Mouse (Mus musculus) right cerebral cortex, postnatal 10 days (tissue): ENCODE results near the gene Fhit.
A peak's percentile ranks its signal among the peaks of the same experiment; 100 is the strongest.

Source experiments
- DNase-seq, 2 experiments: peaks; one replicate each; pipeline ENCODE4 v3.0.0; 2021; ENCODE audit warnings: low spot score in 2 of 2

The Fhit gene

DNA sequence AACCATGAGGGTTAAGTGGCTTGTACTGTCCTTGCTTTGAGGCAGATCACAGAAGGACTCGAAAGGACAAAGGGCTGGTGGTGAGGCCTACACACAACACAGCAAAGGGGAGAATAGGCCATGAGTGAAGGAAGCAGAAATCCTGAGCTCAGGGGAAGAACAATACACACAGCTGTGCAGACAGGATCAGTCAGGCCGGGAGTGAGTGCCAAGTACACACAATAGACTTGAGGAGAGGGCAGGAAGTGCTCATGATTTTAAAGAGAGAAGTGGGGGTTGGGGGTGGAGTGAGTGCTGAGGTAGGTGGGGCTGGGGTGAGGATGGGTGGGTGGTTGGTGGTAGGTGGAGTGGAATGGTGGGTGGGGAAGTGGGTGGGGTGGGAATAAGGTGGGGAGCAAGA, 635.0 kb downstream of the Fhit start:
- DNase-seq = no peak

DNA sequence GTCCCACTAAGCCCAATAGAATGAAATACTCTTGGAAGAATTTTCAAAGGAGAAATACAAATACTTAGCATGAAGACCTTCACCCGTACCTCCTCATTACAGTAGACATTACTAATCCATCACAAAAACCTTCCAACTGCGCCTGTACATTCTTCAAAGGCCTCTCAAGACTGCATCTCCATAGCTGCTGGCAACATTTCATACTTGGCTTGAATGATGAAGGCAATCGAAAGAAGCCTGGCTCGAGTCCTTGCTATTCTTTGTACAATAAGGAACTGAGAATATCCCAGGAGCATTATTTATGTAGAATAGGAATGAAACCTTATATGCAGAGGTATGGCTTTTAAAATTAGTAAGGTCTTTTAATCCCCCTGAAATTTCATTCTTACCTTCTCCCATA, 636.0 kb downstream of the Fhit start:
- DNase-seq = no peak

DNA sequence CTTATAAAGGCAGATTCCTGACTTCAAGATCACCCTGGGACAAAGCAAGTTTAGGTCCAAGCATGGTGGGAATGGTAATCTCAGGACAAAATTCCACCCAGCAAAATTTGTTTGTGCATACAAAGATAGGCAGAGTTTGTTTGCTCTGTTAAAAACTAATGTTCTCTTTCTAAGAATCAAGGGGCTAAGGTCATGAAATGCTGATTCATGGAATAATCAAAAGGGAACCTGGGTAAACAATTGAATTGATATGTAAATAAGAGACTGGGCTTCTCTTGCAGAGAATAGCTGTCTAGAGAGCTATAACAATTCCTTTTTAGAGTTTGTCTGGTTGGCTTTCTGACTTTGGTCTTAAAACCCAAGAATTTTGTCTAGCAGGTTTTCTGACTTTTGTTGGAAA, 647.8 kb downstream of the Fhit start:
- no peak for DNase-seq

DNA sequence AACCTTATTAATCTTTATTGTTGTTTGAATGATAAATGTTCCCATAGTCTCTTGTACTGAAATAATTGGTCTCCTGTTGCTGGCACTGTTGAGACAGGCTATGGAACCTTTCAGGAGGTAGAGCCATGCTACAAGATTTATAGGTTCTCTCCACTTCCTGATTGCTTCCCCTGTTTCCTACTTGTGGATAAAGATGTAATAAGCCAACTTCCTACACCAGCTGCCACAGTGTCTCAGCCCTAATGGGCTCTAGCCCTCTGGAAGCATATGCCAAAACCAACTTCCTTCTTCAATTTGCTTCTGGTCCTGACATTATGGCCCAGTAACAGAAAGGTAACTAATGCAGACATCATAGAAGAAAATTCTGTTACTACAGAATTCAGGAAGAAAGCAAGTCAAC, 652.6 kb downstream of the Fhit start:
- DNase-seq = no peak

DNA sequence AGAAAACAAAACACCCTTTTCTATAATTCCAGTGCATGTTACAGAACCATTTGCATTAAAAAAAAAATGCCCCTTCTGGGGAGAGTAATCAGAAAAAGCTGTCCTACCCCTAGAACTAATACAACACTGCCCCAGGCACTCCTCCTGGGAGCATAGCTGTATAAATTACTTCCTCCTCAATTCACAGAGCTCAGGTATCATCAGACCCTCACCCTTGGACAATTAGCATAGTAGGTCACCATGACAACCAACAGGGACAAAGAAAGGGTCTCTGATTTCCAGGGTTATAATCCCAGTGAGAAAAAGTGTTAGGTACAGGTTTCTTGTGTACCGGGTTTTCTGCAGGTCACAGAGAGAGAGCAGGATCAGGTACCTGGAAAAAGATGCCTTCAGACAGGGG, 654.3 kb downstream of the Fhit start:
- no peak for DNase-seq

DNA sequence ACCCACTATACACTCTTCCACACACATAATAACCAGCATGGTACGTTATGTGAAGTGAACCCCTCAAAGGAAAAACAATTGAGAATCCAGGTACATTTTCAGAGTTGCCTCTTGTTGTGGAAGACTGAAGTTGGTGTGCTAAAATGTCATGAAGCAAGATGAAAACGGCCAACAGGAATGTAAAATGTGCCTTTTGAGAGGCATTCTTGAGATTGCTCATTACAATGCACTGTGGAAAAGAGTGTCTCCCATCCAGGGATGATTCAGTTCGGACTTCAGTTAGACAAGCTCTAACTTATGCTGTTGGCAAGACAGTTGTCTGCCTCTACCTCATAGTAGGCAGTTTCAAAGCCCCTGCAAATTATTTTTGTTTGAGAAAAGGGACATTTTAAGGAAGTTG, 676.0 kb downstream of the Fhit start:
- DNase-seq = no peak

DNA sequence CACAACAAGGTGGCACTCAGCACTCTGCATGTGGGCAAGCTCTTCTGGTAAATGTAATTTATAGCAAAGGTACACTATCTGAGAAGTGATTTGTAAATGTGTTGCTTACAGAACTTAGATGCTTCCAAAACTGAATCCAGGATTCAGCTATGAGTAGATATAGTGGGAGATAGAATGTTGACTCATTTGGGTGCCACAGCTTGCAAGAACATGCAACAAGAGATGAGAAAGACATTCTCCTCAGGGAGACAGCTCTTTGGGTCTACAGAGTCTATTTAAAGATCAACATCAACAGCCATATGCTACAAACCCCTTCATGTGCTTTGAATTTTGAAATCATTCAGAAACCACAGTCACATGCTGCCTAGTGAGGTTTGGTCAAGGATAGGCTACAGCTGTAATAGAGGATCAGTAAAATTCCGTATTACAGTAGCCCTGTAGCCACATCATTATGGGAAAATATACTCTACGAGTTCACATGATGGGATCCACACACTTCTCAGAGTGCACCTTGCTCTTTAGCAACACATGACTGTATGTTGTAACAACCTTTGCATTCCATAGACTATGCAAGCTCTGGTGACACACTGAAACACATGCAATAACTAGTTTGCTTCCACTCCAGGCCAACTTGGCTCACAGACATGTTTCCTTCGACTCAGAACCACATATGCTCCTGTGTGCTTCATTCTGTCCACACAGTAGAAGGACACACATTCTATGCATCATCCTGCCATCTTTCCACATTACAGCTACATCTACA, 678.8 kb downstream of the Fhit start:
- DNase-seq = no peak

DNA sequence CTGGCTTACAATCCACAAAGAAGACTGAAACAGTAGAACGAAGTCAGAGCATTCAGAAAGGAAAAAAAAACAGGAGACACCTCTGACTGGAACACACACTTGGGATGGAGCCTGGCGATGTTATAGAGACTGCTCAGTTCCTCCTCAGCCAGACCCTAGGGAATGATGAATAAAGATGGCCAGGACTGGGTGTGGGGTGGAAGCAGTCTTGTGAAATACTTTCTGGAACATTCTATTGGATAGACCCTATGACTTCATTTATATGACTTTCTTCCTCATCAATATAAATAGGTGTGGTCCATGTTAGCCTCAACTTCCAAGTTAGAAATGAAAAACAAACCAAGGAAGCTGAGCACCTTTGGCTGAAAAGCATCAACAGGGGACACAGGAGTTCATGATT, 680.5 kb downstream of the Fhit start:
- DNase-seq = no peak

DNA sequence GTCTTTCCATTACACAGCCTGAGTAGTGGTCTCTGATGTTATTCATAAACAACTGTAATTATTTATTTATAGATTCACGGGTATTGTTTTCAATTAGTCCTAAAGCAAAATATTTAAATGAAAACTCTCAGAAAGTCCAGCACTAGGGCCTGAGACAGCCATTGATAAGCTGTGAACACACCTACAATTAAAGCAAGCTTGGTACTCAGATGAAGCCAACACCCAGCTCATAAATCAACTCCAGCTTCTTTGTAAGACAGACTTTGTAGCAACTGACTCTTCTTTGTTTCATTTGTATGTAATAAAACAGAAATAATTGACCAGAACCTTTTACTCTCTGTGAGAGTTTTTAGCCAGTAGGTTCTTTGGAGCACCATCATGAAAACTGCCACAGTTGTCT, 681.2 kb downstream of the Fhit start:
- no peak for DNase-seq

DNA sequence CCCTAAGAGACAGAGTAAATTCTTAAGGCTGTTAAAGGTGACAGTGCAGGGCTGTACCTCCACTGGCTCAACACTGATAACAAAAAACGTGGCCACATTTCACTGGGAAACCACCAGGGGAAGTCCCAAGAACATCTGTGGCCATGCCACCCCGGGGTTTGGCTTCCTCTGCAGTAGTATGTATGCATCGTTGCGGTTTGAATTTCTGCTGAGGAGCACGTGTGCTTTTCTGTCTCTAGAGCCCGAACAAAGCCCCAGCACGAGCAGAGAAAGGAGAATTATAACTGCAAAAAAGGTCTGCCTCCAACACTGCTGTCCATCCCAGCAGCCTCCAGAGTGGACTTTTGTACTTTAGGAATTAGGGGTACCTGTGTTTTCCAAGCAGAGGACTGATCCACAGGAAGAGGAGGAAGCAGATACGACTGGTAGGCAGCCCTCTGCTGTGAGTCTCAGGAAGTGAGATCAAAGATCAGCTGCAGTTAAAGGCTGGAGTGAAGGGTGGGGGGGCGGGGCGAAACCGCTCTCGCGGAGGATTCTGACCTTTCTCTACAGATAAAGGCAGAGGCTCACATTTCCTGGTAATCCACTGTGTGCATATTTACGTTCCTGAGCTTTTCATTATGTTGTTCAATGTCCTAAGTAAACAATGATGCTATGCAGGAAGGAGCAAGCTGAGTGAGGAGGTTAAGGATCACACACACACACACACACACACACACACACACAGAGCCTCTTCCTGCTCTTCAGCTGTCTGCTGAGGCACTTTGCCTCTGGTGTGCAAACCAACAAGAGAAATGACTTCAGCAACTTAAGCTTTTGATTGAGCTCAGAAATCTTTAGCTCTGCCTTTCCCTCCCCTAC, 708.6 kb downstream of the Fhit start:
- peak; percentile 26 to 37 for DNase-seq

DNA sequence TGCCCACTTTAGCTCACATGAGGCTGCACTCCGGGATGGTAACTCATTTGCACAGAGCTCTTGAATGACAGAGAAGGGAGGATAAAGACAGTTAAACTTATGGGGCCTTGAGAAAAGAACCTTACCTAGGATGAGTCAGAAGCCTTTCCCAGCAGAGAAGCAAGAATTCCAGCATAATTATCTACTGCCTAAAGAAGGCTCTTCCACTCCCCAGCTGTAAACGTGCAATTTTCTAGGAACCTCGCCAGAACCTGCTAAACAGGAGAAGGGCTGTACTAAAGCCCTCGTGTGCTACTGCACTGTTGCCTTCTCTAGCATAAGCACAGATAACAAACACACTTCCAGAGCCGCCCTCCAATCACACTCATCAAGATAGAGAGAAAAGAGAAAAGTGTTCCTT, 709.6 kb downstream of the Fhit start:
- DNase-seq = no peak

DNA sequence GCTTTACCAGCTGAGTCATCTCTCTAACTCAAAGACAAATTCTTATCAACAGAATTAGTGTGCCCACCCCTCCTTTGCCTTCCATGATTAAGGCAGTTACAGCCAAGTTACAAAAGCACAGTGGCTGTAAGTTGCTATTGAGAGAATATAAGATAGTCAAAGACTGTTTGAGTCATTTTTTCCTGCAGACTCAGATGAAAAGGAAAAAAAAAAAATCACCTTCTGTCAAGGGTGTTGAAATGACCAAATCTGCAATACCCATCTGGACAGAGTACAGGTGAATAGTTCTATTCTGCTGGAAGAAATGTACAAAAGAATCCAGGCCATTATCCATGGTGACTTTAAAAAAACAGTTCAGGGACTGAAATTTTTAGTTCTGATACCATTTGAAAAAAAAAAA, 716.5 kb downstream of the Fhit start:
- DNase-seq = no peak

DNA sequence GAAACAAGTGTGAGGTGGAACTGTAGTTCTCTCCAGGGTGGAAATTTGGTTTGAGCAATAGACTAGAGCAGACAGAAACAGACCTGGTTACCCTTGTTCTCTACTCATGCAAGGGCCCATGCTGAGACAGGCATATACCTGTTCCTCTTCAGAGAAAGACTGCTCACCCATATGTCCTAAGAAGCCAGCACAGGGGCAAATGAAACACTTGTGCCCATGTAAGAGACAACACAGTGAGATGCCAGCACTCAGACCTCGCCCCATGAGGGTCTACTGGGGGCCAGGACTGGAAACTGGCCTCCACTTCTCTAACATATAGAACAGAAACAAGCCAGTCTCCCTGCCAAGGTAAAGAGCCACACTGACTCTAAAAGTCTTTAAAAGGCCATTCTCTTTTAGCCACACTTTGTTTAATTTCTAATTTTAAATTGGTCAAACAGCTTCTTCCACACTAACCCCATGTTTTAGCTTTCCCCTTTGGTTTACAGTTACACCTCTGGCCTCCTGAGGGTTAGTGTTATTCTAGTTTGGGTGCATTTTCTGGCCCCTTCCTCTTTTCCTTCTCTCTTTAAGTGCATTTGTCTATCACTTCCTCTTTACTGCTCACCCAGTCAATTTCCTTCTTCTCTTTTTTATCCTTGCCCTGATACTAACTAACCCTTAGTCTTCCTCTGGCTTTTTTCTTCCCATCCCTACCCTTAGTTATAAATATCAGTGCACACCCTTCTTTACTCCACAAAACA, 722.7 kb downstream of the Fhit start:
- no peak for DNase-seq

DNA sequence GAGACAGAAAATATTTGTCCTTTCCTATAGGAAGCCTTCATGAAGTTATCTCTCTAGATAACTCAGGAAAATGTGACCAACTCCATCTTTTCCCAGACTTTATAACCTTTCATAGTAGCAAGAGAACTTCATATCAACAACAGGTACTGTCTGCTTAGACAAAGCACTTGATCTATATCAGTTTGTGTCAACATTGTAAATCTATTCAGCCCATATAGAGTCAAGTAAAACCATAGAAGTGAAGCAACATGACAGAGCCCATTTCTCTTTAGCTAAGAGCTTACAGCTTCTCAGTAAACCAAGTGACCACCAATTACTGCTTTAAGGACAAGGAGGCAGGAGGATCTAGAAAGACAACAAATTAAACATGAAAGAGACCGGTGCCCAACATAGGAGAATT, 725.6 kb downstream of the Fhit start:
- no peak for DNase-seq

DNA sequence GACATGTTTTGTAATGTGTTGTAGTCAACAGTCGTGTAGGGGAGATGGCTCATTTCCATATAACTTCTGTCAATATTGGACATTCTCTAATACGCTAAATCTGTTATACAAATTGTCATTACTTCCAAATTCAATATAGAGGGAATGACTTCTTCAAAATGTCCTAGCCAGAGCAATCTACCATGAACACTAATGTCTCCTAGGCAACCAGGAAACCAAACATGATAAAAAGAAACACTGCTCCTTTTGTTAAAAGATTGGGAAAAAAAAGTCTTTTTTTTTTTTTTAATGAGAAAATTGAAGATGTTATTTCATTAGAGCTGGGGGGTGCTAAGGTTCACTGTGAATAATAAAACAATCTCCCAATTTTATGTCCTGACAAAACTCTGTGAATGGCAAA, 729.3 kb downstream of the Fhit start:
- DNase-seq = no peak

DNA sequence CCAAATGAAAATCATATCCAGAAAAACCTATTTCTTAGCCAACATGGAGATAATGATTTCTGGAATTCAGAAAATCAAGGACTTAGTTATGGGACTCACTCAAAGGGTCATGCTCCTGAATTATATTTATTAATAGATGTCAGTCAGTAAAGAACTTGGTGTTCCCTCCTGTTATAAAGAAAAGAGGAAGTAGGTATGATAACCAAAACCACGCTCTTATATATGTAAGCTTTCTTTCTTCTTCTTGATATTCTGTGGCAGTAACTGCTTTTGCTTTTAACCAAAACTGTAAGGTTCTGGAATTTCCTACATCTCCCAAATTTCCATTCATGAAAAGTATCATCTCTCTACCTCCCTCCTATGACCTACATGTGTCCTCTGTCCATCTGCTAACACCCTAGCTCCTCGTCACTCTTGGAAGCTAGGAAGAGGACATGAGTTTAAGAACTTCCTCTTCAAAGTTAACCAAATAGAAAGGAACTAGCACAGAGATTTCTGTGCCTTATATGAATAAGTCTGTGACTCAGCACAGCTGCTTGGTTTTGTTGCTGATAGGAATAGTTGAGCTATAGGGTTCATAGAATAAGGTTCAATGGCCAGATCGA, 731.3 kb downstream of the Fhit start:
- no peak for DNase-seq

DNA sequence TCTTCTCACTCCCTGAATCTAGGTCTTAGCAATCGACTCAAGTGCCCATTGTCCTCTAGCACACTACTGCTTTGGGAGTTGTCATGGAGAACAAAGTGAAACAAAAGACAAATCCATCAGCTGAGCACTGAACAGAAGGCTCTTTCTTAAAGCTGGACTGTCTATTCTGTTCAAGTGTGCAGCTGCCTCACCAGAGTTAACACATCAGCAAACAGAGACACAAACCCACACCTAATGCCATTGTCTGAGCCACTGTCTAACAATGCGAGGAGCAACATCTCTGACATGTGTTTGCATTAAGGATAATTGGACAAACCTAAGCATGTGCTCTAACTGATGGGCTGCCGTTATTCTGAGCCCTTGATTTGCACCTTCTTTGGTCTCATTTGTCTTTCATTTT, 738.3 kb downstream of the Fhit start:
- DNase-seq = no peak

DNA sequence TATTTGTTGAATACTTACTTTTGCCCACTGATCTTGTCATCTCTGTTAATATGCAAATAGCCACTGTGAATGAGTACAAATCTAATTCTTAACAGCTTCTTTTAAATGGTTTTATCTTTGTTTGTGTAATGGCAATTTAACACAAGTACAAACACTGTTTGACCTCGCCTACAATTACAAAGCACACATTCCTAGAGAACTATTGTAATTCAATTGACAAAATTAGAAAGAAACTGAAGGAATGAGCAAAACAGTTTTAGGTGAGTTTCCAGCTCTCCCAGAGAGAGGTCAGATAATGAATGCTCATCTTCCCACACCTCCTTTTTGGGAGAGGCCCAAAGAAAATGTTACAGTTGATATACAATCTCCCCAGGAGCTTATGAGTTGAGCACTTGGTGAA, 739.6 kb downstream of the Fhit start:
- DNase-seq = no peak

DNA sequence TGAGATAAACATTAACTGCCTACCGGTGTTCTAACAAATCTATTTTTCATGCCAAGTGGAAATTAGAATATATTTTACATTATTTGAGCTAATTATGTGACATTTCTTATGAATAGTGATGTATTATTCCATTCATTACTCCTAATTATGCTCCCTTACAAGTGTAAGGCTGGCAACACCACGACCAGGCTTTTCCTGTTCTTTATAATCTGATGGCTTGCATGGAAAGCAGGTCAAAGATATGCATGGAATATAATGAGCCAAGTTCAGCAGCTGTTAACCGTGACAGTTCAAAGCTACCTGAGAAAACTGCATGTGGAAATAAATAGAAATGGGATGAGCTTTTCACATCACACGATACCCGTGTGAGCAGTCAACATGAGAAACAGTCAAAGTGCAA, 746.8 kb downstream of the Fhit start:
- no peak for DNase-seq

DNA sequence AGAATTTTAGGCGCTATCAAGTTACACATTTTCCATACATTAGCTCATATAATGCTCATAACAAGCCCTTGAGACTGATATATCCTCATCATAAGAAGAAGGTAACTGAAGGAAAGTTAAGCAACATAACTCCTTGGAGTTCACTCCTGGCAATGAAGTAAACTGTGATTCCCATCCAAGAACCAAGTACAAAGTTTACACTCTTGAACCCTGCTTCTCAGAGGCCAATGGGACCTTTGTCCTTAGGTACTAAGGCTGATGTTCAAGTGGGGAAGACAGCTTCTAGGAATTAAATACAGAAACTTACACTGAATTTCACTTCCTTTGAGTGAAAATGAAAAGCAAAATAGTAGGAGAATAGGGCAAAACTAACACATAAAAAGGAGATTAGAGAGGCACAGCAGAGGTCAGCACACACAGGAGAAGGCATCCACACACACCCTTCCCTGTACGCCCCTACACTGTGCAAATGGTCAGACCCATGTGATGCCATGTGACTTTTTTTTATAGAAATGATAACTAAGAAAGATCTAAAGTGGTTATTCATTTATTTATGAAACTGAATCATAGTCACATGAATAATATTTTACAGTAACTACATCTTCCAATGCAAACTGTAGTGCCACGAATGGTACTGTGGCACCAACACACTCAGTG, 752.4 kb downstream of the Fhit start:
- DNase-seq = no peak

DNA sequence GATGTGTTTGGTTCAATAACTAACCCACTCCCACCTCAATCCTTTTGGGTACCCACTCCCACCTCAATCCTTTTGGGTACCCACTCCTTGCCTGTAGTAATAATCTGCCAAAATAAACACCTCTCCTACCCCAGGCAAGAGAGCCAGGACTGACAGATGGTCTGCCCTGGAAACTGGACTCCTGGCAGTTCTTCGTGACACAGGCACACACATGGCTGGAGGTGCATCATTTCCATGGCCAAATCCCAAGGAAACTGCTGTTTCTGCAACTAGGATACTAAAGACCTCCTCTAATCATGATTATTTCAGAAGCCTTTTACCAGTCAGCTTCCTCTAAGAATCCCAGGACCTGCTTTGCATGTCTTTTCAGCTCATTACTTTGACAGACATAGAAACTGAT, 756.5 kb downstream of the Fhit start:
- no peak for DNase-seq
